Mouse (Mus musculus) brain, embryonic 14.5 days (tissue): Measurements from ENCODE around the gene Ddx39b.

Source experiments
- CTCF ChIP-seq: fragments of 200-500 bp; IDR thresholded peaks from 2 replicates; pipeline ENCODE4 v1.5.1; 2012; ENCODE audit warnings: inconsistent platforms, mild to moderate bottlenecking, moderate library complexity, borderline replicate concordance; ENCODE audit not compliant: insufficient read depth, insufficient read length; ENCODE audit errors: extremely low read depth
- POLR2A ChIP-seq: fragments of 200-500 bp; IDR thresholded peaks from 2 replicates; pipeline ENCODE4 v1.6.1; 2012; ENCODE audit warnings: mild to moderate bottlenecking, inconsistent platforms, borderline replicate concordance; ENCODE audit not compliant: poor library complexity, insufficient read depth, insufficient read length, severe bottlenecking; ENCODE audit errors: extremely low read depth

DNA sequence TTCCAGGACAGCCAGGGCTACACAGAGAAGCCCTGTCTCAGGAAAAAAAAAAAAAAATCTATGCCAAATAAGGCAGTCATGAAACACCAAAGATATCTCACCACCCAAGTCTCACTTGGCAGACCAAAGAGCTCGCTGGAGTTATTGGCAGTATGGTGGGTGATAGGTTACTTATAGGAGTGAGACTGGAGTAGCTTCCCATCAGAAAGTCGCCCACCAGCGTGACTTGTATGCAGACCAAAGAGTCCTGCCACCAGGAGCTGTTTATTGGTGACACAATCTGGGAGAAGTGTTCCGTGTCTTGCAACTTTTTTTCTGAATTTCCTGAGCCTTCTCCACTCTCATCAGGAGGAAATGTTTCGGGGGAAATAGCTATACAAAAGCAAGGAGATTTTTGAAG, 1.8 kb upstream of the Ddx39b start:
- TF ChIP-seq CTCF: no peak
- no peak for TF ChIP-seq POLR2A
